Mouse (Mus musculus): ENCODE data around the gene Abcg8. TPM values are rescaled to one million over a fixed set of nuclear protein-coding genes. Genes with fewer than 3 reads are reported as not detected.

Gene Abcg8
- polyA plus RNA-seq, 1 experiment from 2014 or later = 0.10 TPM

DNA sequence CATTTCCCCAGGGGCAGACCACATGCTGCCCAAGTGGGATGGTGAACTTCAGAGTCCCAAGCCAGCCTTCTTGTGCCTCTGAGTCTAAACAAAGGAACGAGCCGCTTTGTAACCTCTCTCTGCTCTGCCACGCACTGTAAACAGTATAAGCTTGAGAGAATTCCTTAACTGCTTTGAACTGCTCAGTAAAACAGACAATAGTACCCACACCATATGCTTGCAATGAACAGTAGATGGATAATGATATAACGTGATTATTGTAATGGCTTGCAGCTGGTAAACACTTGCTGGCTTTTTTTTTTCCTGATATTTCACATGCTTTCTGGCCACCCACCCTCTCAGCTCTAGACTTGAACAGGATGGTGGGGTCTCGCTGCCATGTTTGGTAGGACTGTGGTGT, 11.9 kb downstream of the Abcg8 start:
- H3K4me2 ChIP-seq = no peak overlapping the region
- H3K9me3 ChIP-seq (ENCODE audit: control insufficient read depth, low read length) = no peaks in the 10 kb centered on the region
- no peak overlapping the region for H3K9ac ChIP-seq (ENCODE audit: low read depth, low read length)
- H3K27ac ChIP-seq (ENCODE audit: low read depth, low read length) = no peak overlapping the region
- H3K4me3 ChIP-seq (ENCODE audit: low read depth, low read length) = no peak overlapping the region
- WGBS = 72% methylated on average over 5 of the region's 5 CpGs
- peaks cover 5% of the 10 kb centered on the region for H3K4me1 ChIP-seq (replicated peaks; ENCODE audit: control insufficient read depth, insufficient read depth, low read length)
- ATAC-seq (replicated peaks; ENCODE audit: low FRiP score) (no peak), DNase-seq (ENCODE audit: low spot score) (no peak)
- H3K27me3 ChIP-seq (replicated peaks; ENCODE audit: control insufficient read depth, insufficient read depth, low read length) = no peaks in the 10 kb centered on the region
- H3K36me3 ChIP-seq (ENCODE audit: control insufficient read depth, insufficient read depth, low read length) = no peaks in the 10 kb centered on the region

DNA sequence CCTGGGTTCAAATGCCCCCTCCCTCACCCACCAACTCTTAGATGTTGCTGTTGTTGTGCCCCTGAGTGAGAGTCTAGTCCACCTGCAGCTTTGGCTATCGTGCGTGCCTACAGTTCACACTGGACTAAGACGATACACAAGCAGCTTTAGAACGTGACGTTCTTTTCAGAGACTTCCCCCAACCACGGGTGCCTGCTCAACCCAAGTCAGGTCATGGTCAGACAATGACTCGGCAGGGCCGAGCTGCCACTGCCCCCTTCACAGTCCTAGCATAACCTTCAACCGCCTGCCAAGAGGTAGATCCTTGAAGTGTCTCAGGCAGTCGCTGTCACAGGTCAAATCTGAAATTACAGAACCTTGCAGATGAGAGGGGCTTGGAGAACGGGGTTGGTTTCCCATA, 12.7 kb downstream of the Abcg8 start:
- Histone ChIP-seq H3K27me3 (replicated peaks; ENCODE audit: control insufficient read depth, insufficient read depth, low read length) (no peaks in the 10 kb centered on the region), H3K27ac (ENCODE audit: low read depth, low read length) (no peak overlapping the region), H3K4me1 (replicated peaks; ENCODE audit: control insufficient read depth, insufficient read depth, low read length) (peaks cover 5% of the 10 kb centered on the region), H3K36me3 (ENCODE audit: control insufficient read depth, insufficient read depth, low read length) (no peaks in the 10 kb centered on the region), H3K4me3 (ENCODE audit: low read depth, low read length) (no peak overlapping the region), H3K9me3 (ENCODE audit: control insufficient read depth, low read length) (no peaks in the 10 kb centered on the region), H3K9ac (ENCODE audit: low read depth, low read length) (no peak overlapping the region), H3K4me2 (no peak overlapping the region)
- WGBS = 72% methylated on average over 11 of the region's 11 CpGs
- DNase-seq (ENCODE audit: low spot score) = no peak
- ATAC-seq (replicated peaks; ENCODE audit: low FRiP score) = no peak

DNA sequence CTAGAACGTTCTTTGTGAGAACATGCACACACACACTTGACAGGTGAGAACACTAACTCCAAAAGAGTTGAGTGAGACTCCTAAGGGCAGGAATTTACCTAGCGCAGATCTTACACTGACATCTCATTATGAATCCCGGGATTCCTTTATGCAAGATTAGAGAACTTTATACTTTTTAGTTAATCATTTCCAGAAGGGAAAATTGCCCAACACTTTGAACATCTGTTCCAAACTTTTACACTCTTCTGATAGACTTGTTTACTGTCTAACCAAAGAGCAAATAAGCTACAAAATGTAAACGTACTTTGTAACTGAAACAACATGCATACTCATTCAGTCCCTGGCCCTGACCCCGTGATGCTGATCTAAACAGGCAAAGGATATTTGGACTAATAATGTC, 13.2 kb downstream of the Abcg8 start:
- H3K9me3 ChIP-seq (ENCODE audit: control insufficient read depth, low read length) = no peaks in the 10 kb centered on the region
- H3K36me3 ChIP-seq (ENCODE audit: control insufficient read depth, insufficient read depth, low read length) = no peaks in the 10 kb centered on the region
- no peak overlapping the region for H3K9ac ChIP-seq (ENCODE audit: low read depth, low read length)
- no peak overlapping the region for H3K4me3 ChIP-seq (ENCODE audit: low read depth, low read length)
- H3K4me2 ChIP-seq = no peak overlapping the region
- whole genome bisulfite sequencing = 75% methylated on average over 5 of the region's 5 CpGs
- ATAC-seq (replicated peaks; ENCODE audit: low FRiP score) (no peak), DNase-seq (ENCODE audit: low spot score) (no peak)
- H3K4me1 ChIP-seq (replicated peaks; ENCODE audit: control insufficient read depth, insufficient read depth, low read length) = peaks cover 5% of the 10 kb centered on the region
- H3K27ac ChIP-seq (ENCODE audit: low read depth, low read length) = no peak overlapping the region
- no peaks in the 10 kb centered on the region for H3K27me3 ChIP-seq (replicated peaks; ENCODE audit: control insufficient read depth, insufficient read depth, low read length)

DNA sequence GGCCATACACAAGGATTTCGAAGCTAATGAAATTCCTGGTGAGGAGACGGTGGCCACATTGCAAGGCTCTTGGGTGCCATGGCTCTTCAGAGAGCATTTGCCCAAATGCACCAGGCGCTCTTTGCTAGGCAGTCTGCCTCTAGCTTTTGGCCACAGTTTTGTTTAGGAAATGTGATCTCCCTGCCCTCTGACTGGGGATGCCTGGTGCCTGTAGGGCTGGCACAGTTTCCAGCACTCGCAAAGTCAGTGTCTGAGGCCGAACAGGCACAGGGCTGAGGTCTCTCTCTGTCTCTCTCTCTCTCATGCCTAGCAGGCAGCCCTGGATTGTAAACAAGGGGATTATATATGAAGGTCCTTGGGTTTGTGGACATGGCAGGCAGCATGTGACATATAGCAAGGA, 14.0 kb downstream of the Abcg8 start:
- 77% methylated on average over 5 of the region's 5 CpGs for WGBS
- peaks cover 5% of the 10 kb centered on the region for H3K4me1 ChIP-seq (replicated peaks; ENCODE audit: control insufficient read depth, insufficient read depth, low read length)
- DNase-seq (ENCODE audit: low spot score) (no peak), ATAC-seq (replicated peaks; ENCODE audit: low FRiP score) (no peak)
- no peaks in the 10 kb centered on the region for H3K9me3 ChIP-seq (ENCODE audit: control insufficient read depth, low read length)
- H3K27ac ChIP-seq (ENCODE audit: low read depth, low read length) = no peak overlapping the region
- no peak overlapping the region for H3K9ac ChIP-seq (ENCODE audit: low read depth, low read length)
- no peaks in the 10 kb centered on the region for H3K27me3 ChIP-seq (replicated peaks; ENCODE audit: control insufficient read depth, insufficient read depth, low read length)
- no peak overlapping the region for H3K4me2 ChIP-seq
- H3K36me3 ChIP-seq (ENCODE audit: control insufficient read depth, insufficient read depth, low read length) = no peaks in the 10 kb centered on the region
- no peak overlapping the region for H3K4me3 ChIP-seq (ENCODE audit: low read depth, low read length)

DNA sequence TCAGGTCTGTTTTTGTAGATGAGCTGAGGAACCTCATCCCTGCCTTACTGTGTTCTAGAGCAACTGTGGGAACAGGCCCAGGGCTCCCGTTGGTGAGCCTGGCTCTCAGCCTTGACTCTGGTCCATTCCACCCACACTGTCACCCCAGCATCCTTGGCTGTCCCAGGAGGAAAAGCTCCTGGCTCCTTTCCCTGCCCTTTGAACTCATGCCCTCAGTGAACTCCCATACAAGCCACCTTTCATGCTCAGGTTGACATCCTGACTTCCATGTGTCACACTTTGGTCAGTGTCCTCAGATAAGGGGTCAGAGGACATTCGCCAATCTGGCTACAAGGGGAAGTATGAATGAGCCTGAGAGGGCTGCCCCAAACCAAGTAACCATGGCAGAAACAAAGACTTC, 17.6 kb downstream of the Abcg8 start:
- Histone ChIP-seq H3K27me3 (replicated peaks; ENCODE audit: control insufficient read depth, insufficient read depth, low read length) (no peaks in the 10 kb centered on the region), H3K9ac (ENCODE audit: low read depth, low read length) (no peak overlapping the region), H3K4me2 (no peak overlapping the region), H3K27ac (ENCODE audit: low read depth, low read length) (no peak overlapping the region), H3K9me3 (ENCODE audit: control insufficient read depth, low read length) (no peaks in the 10 kb centered on the region), H3K4me1 (replicated peaks; ENCODE audit: control insufficient read depth, insufficient read depth, low read length) (peaks cover 5% of the 10 kb centered on the region), H3K36me3 (ENCODE audit: control insufficient read depth, insufficient read depth, low read length) (no peaks in the 10 kb centered on the region), H3K4me3 (ENCODE audit: low read depth, low read length) (no peak overlapping the region)
- WGBS = 55% methylated on average over 2 of the region's 2 CpGs
- DNase-seq (ENCODE audit: low spot score) = no peak
- ATAC-seq (replicated peaks; ENCODE audit: low FRiP score) = no peak

DNA sequence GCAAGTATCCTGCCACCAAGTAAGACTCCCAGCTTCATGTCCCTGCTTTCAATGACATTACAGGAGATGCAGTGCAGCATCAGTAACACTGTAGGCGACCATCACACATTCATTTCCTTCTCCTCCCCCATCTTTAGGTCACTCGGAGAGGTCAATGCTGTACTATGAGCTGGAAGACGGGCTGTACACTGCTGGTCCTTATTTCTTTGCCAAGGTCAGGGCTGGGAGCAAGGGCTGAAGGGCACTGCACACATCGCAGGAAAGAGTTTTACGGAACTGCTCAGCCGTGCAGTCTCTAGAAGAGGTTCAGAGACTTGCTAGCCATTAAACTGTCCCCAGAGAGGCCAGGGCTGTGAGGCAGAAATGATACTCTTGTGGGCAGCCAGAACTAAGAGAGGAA, 20.4 kb downstream of the Abcg8 start:
- WGBS = 71% methylated on average over 6 of the region's 6 CpGs
- no peak overlapping the region for H3K4me2 ChIP-seq
- DNase-seq (ENCODE audit: low spot score) (no peak), ATAC-seq (replicated peaks; ENCODE audit: low FRiP score) (no peak)
- no peak overlapping the region for H3K9ac ChIP-seq (ENCODE audit: low read depth, low read length)
- no peaks in the 10 kb centered on the region for H3K36me3 ChIP-seq (ENCODE audit: control insufficient read depth, insufficient read depth, low read length)
- H3K27me3 ChIP-seq (replicated peaks; ENCODE audit: control insufficient read depth, insufficient read depth, low read length) = no peaks in the 10 kb centered on the region
- no peak overlapping the region for H3K27ac ChIP-seq (ENCODE audit: low read depth, low read length)
- no peak overlapping the region for H3K4me3 ChIP-seq (ENCODE audit: low read depth, low read length)
- H3K9me3 ChIP-seq (ENCODE audit: control insufficient read depth, low read length) = no peaks in the 10 kb centered on the region
- H3K4me1 ChIP-seq (replicated peaks; ENCODE audit: control insufficient read depth, insufficient read depth, low read length) = peaks cover 5% of the 10 kb centered on the region

DNA sequence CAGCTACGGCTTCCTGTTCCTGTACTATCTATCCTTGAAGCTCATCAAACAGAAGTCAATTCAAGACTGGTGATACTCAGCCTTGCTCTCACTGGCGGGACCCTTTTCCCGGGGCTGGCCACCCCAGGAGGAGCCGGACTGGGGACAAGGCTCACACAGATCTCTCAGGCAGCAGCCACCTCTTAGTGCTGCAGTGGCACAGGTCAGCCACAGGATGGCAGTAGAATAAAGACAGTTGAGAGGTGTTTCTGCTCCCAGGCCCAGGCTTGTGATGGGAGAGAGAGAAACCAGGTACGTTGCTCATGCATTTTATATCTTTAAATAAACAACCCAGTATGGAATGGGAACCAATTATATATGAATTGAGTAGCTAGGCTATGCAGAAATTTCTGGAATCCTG, 22.6 kb downstream of the Abcg8 start:
- no peak overlapping the region for H3K4me2 ChIP-seq
- H3K9ac ChIP-seq (ENCODE audit: low read depth, low read length) = no peak overlapping the region
- no peak overlapping the region for H3K4me3 ChIP-seq (ENCODE audit: low read depth, low read length)
- DNase-seq (ENCODE audit: low spot score) (no peak), ATAC-seq (replicated peaks; ENCODE audit: low FRiP score) (no peak)
- H3K9me3 ChIP-seq (ENCODE audit: control insufficient read depth, low read length) = no peaks in the 10 kb centered on the region
- 33% methylated on average over 5 of the region's 5 CpGs for WGBS
- H3K4me1 ChIP-seq (replicated peaks; ENCODE audit: control insufficient read depth, insufficient read depth, low read length) = no peaks in the 10 kb centered on the region
- H3K36me3 ChIP-seq (ENCODE audit: control insufficient read depth, insufficient read depth, low read length) = peaks cover under 1% of the 10 kb centered on the region; the same call in 1 of the 2 replicates
- H3K27ac ChIP-seq (ENCODE audit: low read depth, low read length) = no peak overlapping the region
- no peaks in the 10 kb centered on the region for H3K27me3 ChIP-seq (replicated peaks; ENCODE audit: control insufficient read depth, insufficient read depth, low read length)

DNA sequence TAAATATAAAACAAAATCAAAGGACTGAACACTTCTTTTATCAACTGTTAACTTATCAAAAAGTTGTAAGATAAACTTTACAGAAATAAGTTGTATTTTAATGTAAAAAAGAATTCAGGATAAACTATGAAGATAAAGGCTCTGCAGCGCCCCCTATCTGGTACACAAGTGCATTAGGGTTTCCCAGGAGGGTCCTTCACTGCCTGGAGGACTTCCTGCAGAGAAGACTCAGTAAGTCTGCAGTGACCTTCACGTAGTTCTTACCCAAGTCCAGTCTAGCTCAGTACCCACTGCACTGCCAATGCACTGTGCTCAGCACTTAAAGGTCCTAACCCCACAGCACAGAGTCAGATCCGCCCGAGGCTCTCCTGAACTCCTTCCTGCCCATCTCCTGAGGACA, 31.3 kb downstream of the Abcg8 start:
- Histone ChIP-seq H3K27me3 (replicated peaks; ENCODE audit: control insufficient read depth, insufficient read depth, low read length) (no peaks in the 10 kb centered on the region), H3K4me1 (replicated peaks; ENCODE audit: control insufficient read depth, insufficient read depth, low read length) (no peaks in the 10 kb centered on the region), H3K4me3 (ENCODE audit: low read depth, low read length) (no peak overlapping the region), H3K9ac (ENCODE audit: low read depth, low read length) (no peak overlapping the region), H3K4me2 (no peak overlapping the region), H3K27ac (ENCODE audit: low read depth, low read length) (no peak overlapping the region), H3K9me3 (ENCODE audit: control insufficient read depth, low read length) (no peaks in the 10 kb centered on the region), H3K36me3 (ENCODE audit: control insufficient read depth, insufficient read depth, low read length) (peaks cover 24% of the 10 kb centered on the region)
- no peak for ATAC-seq (replicated peaks; ENCODE audit: low FRiP score)
- 66% methylated on average over 4 of the region's 4 CpGs for WGBS
- DNase-seq (ENCODE audit: low spot score) = no peak

DNA sequence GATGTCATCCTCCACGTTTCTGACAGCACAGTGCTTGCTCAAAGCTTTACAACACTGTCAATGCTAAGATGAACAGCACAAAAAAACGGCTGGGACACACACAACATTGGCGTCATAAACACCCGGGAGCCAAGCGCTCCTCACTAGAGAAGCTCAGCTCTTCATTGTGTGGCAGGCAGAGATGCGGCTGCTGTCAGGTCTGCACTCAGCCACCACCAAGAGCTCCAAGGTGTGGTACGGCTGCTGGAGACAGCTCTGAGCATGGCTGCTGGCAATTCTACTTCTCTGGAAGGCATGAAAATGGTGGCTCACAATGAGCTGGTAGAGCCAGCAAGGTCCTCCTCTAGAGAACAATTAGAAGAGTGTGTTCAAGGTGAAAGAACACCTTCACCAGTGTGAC, 32.7 kb downstream of the Abcg8 start:
- Histone ChIP-seq H3K9me3 (ENCODE audit: control insufficient read depth, low read length) (no peaks in the 10 kb centered on the region), H3K36me3 (ENCODE audit: control insufficient read depth, insufficient read depth, low read length) (peaks cover 26% of the 10 kb centered on the region), H3K4me3 (ENCODE audit: low read depth, low read length) (no peak overlapping the region), H3K4me2 (no peak overlapping the region), H3K27ac (ENCODE audit: low read depth, low read length) (no peak overlapping the region), H3K27me3 (replicated peaks; ENCODE audit: control insufficient read depth, insufficient read depth, low read length) (no peaks in the 10 kb centered on the region), H3K4me1 (replicated peaks; ENCODE audit: control insufficient read depth, insufficient read depth, low read length) (no peaks in the 10 kb centered on the region), H3K9ac (ENCODE audit: low read depth, low read length) (no peak overlapping the region)
- no peak for DNase-seq (ENCODE audit: low spot score)
- WGBS = 87% methylated on average over 7 of the region's 7 CpGs
- ATAC-seq (replicated peaks; ENCODE audit: low FRiP score) = no peak
